Mouse (Mus musculus) embryonic fibroblast, embryonic 13.5 days (primary cell): ENCODE measurements at regions not wholly inside any gene's neighbourhood (a gene's known extent, or its start where the extent isn't known, plus 50 kb on each side); places are given as distances from the start of the nearest gene placed in this dataset.

Source experiments
- H3K27ac ChIP-seq: 2 replicates; pipeline ENCODE4 v1.5.1; 2012; ENCODE audit warnings: low read length, control low read depth, inconsistent platforms; ENCODE audit not compliant: insufficient read depth
- H3K4me1 ChIP-seq: 2 replicates; pipeline ENCODE4 v1.6.1; 2011; ENCODE audit warnings: low read length; ENCODE audit not compliant: control insufficient read depth, insufficient read depth
- H3K4me3 ChIP-seq: 2 replicates; pipeline ENCODE4 v1.5.1; 2011; ENCODE audit warnings: mild to moderate bottlenecking, control low read depth, low read length; ENCODE audit not compliant: insufficient read depth
- CTCF ChIP-seq: IDR thresholded peaks from 2 replicates; pipeline ENCODE4 v1.5.1; 2011; ENCODE audit warnings: mild to moderate bottlenecking, control low read depth, low read length, moderate library complexity, borderline replicate concordance; ENCODE audit not compliant: insufficient read depth
- POLR2A ChIP-seq: IDR thresholded peaks from 2 replicates; pipeline ENCODE4 v1.6.1; 2011; ENCODE audit warnings: low read depth, mild to moderate bottlenecking, control low read depth, low read length, moderate library complexity

DNA sequence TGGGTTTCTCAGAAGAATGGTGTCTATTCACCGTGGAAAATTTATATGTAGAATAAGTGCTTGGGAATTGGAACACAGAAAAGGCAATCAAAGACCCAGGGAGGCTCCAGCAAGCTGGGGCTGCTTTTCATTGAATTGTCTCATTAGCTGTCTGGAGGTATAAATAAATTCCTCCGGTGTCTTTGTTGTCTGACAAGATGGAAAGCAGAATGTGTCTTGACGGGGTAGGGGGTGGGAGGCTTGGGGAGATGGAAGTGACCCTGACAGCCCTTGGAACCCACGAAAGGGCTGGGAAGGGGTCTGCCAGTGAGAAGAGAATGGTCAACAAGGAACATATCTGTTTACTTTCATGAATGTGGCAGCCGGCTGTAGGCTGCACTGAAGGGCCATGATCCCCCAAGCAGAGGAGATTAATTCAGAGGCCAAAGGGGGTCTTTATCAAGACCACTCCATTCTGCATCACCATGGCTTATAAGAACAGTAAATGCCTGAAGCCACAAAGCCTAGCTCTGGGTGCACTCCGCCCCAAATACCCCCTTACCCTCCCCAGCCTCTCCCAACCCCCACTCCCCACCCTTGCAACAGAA lies 127.2 kb upstream of the Neo1 start:
- TF ChIP-seq POLR2A (no peak), CTCF (no peak)
- no peak overlapping the region for H3K27ac ChIP-seq
- H3K4me3 ChIP-seq: no peak overlapping the region

DNA sequence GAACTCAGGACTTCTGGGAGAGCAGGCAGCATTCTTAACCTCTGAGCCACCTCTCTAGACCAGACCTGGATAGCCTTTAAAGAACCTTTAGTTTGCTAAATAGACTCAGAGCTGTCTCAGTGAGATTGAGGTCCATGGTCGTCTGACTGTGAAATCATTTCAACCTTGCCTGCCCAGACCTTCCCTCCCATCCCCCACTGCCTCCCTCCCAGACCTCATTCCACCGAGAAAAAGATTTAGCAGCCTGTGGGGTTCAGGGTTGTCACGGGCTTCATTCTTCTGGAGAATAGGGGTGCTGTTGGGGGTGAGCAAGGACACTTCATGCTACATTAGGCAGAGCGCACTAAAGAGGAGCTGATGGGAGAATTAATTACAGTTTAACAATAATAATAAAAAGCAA lies 126.7 kb upstream of the Neo1 start:
- Histone ChIP-seq H3K27ac (no peak overlapping the region), H3K4me3 (no peak overlapping the region), H3K4me1 (no peaks in the 10 kb centered on the region)
- TF ChIP-seq POLR2A: no peak
- TF ChIP-seq CTCF: no peak

More for the DNA sequence above, 127.2 kb upstream of the Neo1 start:
- H3K4me1 ChIP-seq: no peaks in the 10 kb centered on the region

DNA sequence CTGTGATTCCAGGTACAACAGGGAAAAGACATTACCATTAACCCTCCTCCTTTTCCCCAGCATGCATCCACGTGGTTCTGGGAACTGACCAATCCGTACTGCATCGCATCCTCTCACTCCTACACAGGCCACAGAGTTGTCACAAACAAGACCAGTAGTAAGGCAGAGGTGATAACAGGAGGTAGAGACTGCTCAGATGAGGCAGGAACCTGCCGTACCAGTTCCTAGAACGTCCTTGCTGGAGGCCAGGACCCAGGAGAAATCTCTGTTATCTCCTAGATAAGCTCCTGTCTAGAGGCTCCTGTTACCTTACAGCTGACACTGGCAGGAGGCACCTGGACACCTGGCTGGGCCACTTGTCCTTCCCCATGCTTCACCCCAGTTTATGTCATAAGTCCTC lies 121.4 kb upstream of the Neo1 start:
- H3K4me3 ChIP-seq: no peak overlapping the region
- H3K27ac ChIP-seq: no peak overlapping the region
- TF ChIP-seq CTCF (no peak), POLR2A (no peak)
- peaks cover 2% of the 10 kb centered on the region; the same call in 1 of the 2 replicates for H3K4me1 ChIP-seq

DNA sequence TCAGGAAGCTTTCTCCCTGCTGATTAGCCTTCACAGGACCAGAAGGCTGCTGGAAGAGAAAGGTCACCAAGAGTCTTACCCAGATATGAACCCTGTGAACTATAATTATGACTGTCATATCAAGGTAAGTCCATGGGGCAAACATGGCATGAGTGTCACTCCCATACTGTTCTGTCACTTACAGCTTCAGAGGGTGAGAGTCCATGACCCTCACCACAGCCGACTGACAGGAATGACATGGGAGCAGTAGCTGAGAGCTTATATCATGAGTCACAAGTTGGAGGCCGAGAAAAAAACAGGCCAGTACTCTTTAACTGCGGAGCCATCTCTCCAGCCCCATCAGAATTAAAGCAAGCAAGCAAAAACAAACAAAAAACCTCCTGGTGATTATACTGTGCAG lies 117.7 kb upstream of the Neo1 start:
- Histone ChIP-seq H3K4me1 (peaks cover 2% of the 10 kb centered on the region; the same call in 1 of the 2 replicates), H3K27ac (no peak overlapping the region), H3K4me3 (no peak overlapping the region)
- TF ChIP-seq CTCF (no peak), POLR2A (no peak)

DNA sequence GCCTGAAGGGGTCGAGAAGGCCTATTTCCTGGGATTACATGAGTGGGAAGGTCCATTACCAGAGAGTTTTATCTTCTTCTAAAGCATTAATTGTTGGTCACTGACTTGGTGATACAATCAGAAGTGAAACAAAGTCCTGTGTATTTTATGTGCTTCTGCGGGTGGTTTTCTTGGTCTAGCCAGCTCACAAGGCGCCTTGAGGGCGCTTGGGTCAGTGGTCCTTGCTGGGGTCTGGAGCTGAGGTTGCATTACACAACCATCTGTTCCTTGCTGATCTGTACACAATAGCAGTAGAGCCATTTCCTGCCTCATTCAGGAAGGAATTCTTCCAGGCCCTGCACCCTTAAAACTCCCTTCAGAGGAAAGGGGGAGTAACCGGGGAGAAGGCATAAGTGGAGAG lies 116.9 kb upstream of the Neo1 start:
- Histone ChIP-seq H3K4me3 (no peak overlapping the region), H3K4me1 (peaks cover 2% of the 10 kb centered on the region; the same call in 1 of the 2 replicates), H3K27ac (no peak overlapping the region)
- no peak for TF ChIP-seq POLR2A
- TF ChIP-seq CTCF: no peak

DNA sequence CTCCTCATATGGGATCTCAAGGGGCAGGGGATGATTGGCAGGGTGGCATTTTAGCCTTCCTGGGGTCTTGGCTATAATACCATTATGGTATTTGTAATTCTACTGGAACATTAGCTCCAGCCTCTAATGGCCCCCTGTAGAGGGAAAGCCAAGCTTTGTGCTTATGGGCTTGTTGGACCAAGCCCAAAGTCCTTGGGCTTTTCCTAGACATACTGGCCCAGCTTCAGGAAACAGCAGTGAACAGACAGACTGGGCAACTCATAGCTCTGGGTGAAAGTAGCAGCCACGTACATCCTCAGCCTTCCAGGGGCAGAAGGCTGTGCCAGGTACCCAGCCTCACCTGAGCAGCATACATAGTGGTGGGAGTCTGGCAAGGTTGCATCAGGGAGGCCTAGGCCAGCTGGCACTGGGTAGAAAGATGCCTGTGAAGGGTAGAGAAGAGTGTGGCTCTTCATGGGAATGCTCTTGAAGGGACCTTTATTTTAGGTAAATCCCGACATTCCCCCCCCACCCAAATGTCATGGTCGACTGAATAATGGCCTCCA lies 108.1 kb upstream of the Neo1 start:
- H3K27ac ChIP-seq: no peak overlapping the region
- H3K4me1 ChIP-seq: no peaks in the 10 kb centered on the region
- H3K4me3 ChIP-seq: no peak overlapping the region
- TF ChIP-seq CTCF (no peak), POLR2A (no peak)

DNA sequence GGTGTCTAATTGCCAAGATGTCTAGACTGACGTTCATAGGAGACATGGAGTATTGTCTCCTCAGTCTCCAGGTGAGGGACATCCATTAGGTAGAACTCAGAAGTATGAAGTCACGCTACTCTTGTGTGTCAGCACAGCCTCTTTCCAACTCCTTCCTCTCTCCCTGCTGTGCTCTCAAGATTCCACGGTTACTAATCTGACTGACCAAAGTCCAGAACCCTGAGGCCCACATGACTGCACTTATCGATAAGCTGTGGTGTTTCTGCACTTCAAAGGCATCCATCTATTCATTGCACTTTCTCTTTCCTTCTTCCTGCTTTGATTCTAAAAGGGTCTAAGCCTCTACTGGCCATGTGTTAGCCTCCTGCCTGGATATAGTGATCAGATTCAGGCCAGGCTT lies 107.4 kb upstream of the Neo1 start:
- Histone ChIP-seq H3K4me3 (no peak overlapping the region), H3K4me1 (no peaks in the 10 kb centered on the region), H3K27ac (no peak overlapping the region)
- TF ChIP-seq POLR2A: no peak
- no peak for TF ChIP-seq CTCF

DNA sequence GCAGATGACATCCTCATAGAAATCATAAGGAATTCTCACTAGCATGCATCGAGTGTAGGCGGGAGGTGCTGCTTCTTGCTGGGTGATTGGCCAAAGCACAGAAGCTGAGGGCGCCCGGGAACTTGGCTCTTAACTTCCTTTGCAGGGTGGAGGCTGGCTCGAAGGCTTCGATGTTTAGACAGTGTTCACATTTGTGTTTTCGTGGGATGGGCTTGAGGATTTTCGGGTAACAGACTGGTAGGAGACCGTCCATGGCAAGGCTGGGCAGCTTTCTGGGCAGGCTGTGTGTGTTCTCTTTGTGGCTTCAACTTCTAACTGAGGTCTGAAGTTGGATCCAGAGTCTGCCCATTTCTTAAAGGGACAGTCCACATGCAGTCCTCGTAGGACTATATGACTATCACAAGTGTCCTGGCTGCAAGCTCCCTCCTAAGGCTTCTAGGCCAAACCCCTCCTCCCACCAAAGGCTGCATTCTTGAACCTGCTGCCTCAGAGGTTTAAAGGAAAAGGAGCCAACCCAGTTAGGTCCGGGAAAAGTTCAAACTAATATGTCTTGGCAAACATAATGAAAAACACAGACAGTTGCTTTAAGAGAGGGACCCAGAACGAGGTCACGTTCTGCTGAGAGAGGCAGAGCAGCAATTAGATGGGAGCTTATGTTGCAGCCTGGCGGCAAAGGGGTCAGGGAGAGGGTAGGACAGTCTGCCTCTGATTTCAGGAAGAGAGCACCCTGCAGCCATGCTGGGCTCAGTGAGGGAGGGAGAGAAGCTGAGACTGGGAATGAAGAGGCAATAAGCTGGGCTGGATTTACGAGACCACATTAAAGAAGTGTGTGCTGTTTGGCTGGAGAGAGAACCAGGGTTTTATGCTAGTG lies 98.2 kb upstream of the Neo1 start:
- Histone ChIP-seq H3K4me1 (no peaks in the 10 kb centered on the region; the same call in 1 of the 2 replicates), H3K4me3 (no peak overlapping the region), H3K27ac (no peak overlapping the region)
- TF ChIP-seq CTCF (no peak), POLR2A (no peak; the same call in 1 of the 2 replicates)

DNA sequence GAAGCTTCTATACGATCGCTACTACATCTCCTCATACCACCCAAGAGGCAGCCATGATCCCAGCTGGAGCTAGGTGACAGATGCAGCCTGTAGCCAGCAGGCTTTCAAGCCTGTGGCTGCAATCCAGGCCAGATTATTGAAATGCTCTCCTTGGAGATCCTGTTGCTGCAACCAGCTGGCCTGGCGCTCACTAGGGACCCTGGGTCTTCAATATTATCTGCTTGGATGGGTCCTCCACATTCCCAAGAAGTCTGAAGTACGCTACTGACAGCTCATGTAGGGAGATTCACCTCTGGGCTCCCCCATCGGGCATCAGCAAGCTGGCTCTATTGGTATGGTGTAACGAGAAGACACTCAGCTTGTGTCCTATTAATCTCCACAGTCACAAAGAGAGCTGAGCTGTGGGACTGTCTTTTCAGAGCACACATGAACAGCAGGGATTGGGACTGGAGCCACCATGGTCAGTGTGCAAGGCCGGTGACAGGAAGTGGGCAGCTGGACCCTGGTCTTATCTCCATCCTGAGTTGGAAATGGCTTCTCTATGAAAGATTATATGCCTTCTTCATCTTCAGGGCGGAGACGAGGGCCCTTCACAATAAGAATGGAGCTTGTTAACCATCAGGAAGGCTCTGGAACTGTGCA lies 93.6 kb upstream of the Neo1 start:
- Histone ChIP-seq H3K4me1 (no peaks in the 10 kb centered on the region; the same call in 1 of the 2 replicates), H3K4me3 (no peak overlapping the region), H3K27ac (no peak overlapping the region)
- TF ChIP-seq CTCF: no peak
- no peak for TF ChIP-seq POLR2A

DNA sequence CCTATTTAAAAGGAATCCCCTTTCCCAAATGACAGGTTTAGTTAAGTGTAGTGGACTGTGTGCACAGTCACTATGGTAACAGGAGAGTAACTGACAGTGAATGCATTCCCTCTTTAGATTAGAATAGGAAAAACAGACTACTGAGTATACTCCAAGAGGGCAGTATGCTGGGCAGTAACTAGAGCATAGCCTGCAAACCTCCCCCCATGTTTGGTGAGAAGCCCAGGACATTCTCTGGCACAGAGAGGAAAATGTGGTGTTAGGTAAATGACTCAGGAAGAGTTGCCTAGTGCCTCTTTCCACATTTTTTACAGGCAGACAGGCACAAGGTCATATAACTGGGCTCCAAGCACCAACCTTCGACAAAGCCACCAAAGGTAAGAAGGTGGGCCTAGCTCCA lies 93.0 kb upstream of the Neo1 start:
- no peaks in the 10 kb centered on the region; the same call in 1 of the 2 replicates for H3K4me1 ChIP-seq
- TF ChIP-seq POLR2A: no peak
- TF ChIP-seq CTCF: no peak
- H3K27ac ChIP-seq: no peak overlapping the region
- H3K4me3 ChIP-seq: no peak overlapping the region
